Mouse (Mus musculus) cerebellum, adult 9-11 months (tissue): ENCODE measurements around the gene Rita1.

ENCODE experiments used
- DNase-seq: peaks from one replicate; pipeline ENCODE4 v3.0.0; 2022

Gene Rita1

GRCm38 (mm10) chr5:120570289-120570897, 42.0 kb downstream of the Rita1 start:
- DNase-seq, result peak; percentile 25

GRCm38 (mm10) chr5:120569791-120570190, 42.6 kb downstream of the Rita1 start:
- DNase-seq, result no peak

- DNase-seq, result no peak
Measured at GRCm38 (mm10) chr5:120568964-120569363, 43.4 kb downstream of the Rita1 start.

GRCm38 (mm10) chr5:120568336-120568768, 44.0 kb downstream of the Rita1 start:
- peak; percentile 83 for DNase-seq

- peak; percentile 77 for DNase-seq
Measured at GRCm38 (mm10) chr5:120567761-120568211, 44.6 kb downstream of the Rita1 start.

GRCm38 (mm10) chr5:120567253-120567701, 45.1 kb downstream of the Rita1 start:
- DNase-seq, result peak; percentile 74

GRCm38 (mm10) chr5:120566681-120567252, 45.6 kb downstream of the Rita1 start:
- DNase-seq, result peak; percentile 82

GRCm38 (mm10) chr5:120566101-120566500, 46.3 kb downstream of the Rita1 start:
- peak; percentile 97 for DNase-seq

- peak; percentile 51 for DNase-seq
Measured at GRCm38 (mm10) chr5:120565171-120565905, 47.1 kb downstream of the Rita1 start.

GRCm38 (mm10) chr5:120563914-120564311, 48.5 kb downstream of the Rita1 start:
- DNase-seq, result no peak

GRCm38 (mm10) chr5:120562956-120563913, 49.2 kb downstream of the Rita1 start:
- DNase-seq, result peak; percentile 57

GRCm38 (mm10) chr5:120560616-120561311, 51.6 kb downstream of the Rita1 start:
- peak; percentile 90 for DNase-seq

GRCm38 (mm10) chr5:120560129-120560615, 52.2 kb downstream of the Rita1 start:
- peak; percentile 76 for DNase-seq

- peak; percentile 52 for DNase-seq
Measured at GRCm38 (mm10) chr5:120558762-120559161, 53.6 kb downstream of the Rita1 start.

GRCm38 (mm10) chr5:120558041-120558440, 54.3 kb downstream of the Rita1 start:
- DNase-seq, result peak; percentile 60

GRCm38 (mm10) chr5:120555871-120556270, 56.5 kb downstream of the Rita1 start:
- DNase-seq, result peak; percentile 41

GRCm38 (mm10) chr5:120550673-120551072, 61.7 kb downstream of the Rita1 start:
- no peak for DNase-seq

- no peak for DNase-seq
Measured at GRCm38 (mm10) chr5:120550137-120550536, 62.3 kb downstream of the Rita1 start.

GRCm38 (mm10) chr5:120548236-120548850, 64.0 kb downstream of the Rita1 start:
- no peak for DNase-seq
